Mouse (Mus musculus): ENCODE results near the gene Rbm14.
"Not testable (repeated sequence)": the region's sequence is repeated elsewhere in the genome, so short reads cannot be mapped to it uniquely, and the experiment has no call there.

The Rbm14 gene

GRCm38 (mm10) chr19:4812334-4812949 is 1.0 kb upstream of the Rbm14 start:
- DNase-seq (ENCODE audit: low spot score): not testable (repeated sequence)

GRCm38 (mm10) chr19:4811909-4812242 is 442 bp upstream of the Rbm14 start:
- DNase-seq (ENCODE audit: low spot score): no peak

GRCm38 (mm10) chr19:4810746-4811062 is 730 bp downstream of the Rbm14 start:
- no peak for DNase-seq (ENCODE audit: low spot score)

GRCm38 (mm10) chr19:4810309-4810708 is 1.1 kb downstream of the Rbm14 start:
- no peak for DNase-seq (ENCODE audit: low spot score)

GRCm38 (mm10) chr19:4803283-4803682 is 8.2 kb downstream of the Rbm14 start:
- no peak for DNase-seq (ENCODE audit: low spot score)

GRCm38 (mm10) chr19:4802691-4803091 is 8.7 kb downstream of the Rbm14 start:
- no peak for DNase-seq (ENCODE audit: low spot score)

GRCm38 (mm10) chr19:4799083-4799482 is 12.4 kb downstream of the Rbm14 start:
- DNase-seq (ENCODE audit: low spot score): no peak

GRCm38 (mm10) chr19:4797846-4798245 is 13.6 kb downstream of the Rbm14 start:
- DNase-seq (ENCODE audit: low spot score): no peak

- DNase-seq (ENCODE audit: low spot score): no peak
These were observed 15.5 kb downstream of the Rbm14 start for GRCm38 (mm10) chr19:4795929-4796328.

- DNase-seq (ENCODE audit: low spot score): peak; percentile 99
These were observed 17.5 kb downstream of the Rbm14 start, which contains the start of gene Rbm4 for GRCm38 (mm10) chr19:4793831-4794422. TSS of gene Rbm4 (minus strand) at chr19:4793901.

- no peak for DNase-seq (ENCODE audit: low spot score)
These were observed 18.1 kb downstream of the Rbm14 start for GRCm38 (mm10) chr19:4793281-4793830.

- DNase-seq (ENCODE audit: low spot score): no peak
These were observed 25.1 kb downstream of the Rbm14 start for GRCm38 (mm10) chr19:4786313-4786712.

GRCm38 (mm10) chr19:4785206-4785605 is 26.2 kb downstream of the Rbm14 start:
- no peak for DNase-seq (ENCODE audit: low spot score)

GRCm38 (mm10) chr19:4782891-4783290 is 28.5 kb downstream of the Rbm14 start:
- no peak for DNase-seq (ENCODE audit: low spot score)

GRCm38 (mm10) chr19:4772785-4773184 is 38.6 kb downstream of the Rbm14 start:
- no peak for DNase-seq (ENCODE audit: low spot score)

GRCm38 (mm10) chr19:4767507-4768148 is 43.8 kb downstream of the Rbm14 start:
- no peak for DNase-seq (ENCODE audit: low spot score)

GRCm38 (mm10) chr19:4762876-4763275 is 48.6 kb downstream of the Rbm14 start:
- no peak for DNase-seq (ENCODE audit: low spot score)

- DNase-seq (ENCODE audit: low spot score): not testable (repeated sequence)
These were observed 50.9 kb downstream of the Rbm14 start for GRCm38 (mm10) chr19:4760544-4760943.

- no peak for DNase-seq (ENCODE audit: low spot score)
These were observed 54.5 kb downstream of the Rbm14 start for GRCm38 (mm10) chr19:4756921-4757320.

GRCm38 (mm10) chr19:4756193-4756911 is 55.1 kb downstream of the Rbm14 start, which contains the start of gene Rbm4b:
TSS of gene Rbm4b (plus strand) at chr19:4756497.
- peak; percentile 90 for DNase-seq (ENCODE audit: low spot score)

- peak; percentile 95 for DNase-seq (ENCODE audit: low spot score)
These were observed 55.8 kb downstream of the Rbm14 start for GRCm38 (mm10) chr19:4755565-4756192.

All from layer of hippocampus, adult 9-10 months (tissue).